Mouse (Mus musculus): ENCODE measurements around the gene Sprr2a2.

- TF ChIP-seq ZC3H11A (IDR thresholded peaks at IDR 0.05; ENCODE audit: low read depth, low read length) (no peak), POLR2A (IDR thresholded peaks at IDR 0.05; ENCODE audit: control insufficient read depth in 1 of 2, insufficient read depth in 1 of 2, low read depth in 1 of 2, low read length in 2 of 2, poor library complexity in 1 of 2) (no peak), CTCF (IDR thresholded peaks at IDR 0.05 in 2 of 3, conservative IDR thresholded peaks at IDR 0.05 in 1 of 3; ENCODE audit: control insufficient read depth in 1 of 3, insufficient read depth in 1 of 3, low read depth in 2 of 3, low read length in 3 of 3, poor library complexity in 1 of 3, severe bottlenecking in 1 of 3) (no peak), GATA1 (IDR thresholded peaks at IDR 0.05; ENCODE audit: low read depth, low read length) (no peak), USF1 (IDR thresholded peaks at IDR 0.05; ENCODE audit: low read depth, low read length) (no peak), ZNF384 (IDR thresholded peaks at IDR 0.05; ENCODE audit: low read depth, low read length) (no peak), HCFC1 (IDR thresholded peaks at IDR 0.05; ENCODE audit: low read depth, low read length) (no peak), RAD21 (IDR thresholded peaks at IDR 0.05; ENCODE audit: low read depth, low read length) (no peak)
These were observed 45.9 kb upstream of the Sprr2a2 start for GRCm38 (mm10) chr3:92169847-92170246.
